6 mouse cellular contexts compared by ENCODE assay signal in the genomic region with DNA sequence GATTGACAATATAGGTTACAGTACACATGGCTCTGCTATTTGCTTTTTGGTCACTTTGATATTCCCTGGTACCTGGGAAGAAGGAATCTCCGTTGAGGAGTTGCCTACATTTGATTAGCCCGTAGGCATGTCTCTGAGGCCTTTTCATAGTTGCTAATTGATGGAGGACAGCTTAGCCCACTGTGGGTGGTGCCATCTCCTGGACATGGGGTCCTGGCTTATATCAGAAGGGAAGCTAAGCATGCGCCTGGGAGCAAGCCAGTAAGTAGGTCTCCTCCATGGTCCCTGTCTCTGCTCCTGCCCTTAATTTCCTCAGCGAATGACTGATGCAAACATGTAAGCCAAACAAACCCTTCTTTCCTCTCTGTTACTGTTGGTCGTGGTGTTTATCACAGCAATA.
"Had no signal": no experiment of that assay in that cellular context is flagged by ENCODE, and none has a peak within 500 bp of the region (broad histone marks: within the 10 kb centered on the region; RNA-seq: fewer than 3 reads in every experiment).

No protein-coding gene starts in this region.

- H3K4me3 ChIP-seq: limb, embryonic 15.5 days; liver, embryonic 15.5 days; midbrain, embryonic 15.5 days had no signal

- H3K9ac ChIP-seq: limb, embryonic 15.5 days; liver, embryonic 15.5 days; lung, embryonic 14.5 days; midbrain, embryonic 15.5 days had no signal

- H3K4me2 ChIP-seq: limb, embryonic 15.5 days; liver, embryonic 15.5 days; lung, embryonic 14.5 days; midbrain, embryonic 11.5 days; midbrain, embryonic 15.5 days had no signal

- DNase-seq: thymus, postnatal 36 days had no signal

- H3K36me3 ChIP-seq: limb, embryonic 15.5 days; liver, embryonic 15.5 days; midbrain, embryonic 15.5 days had no signal

- H3K9me3 ChIP-seq: limb, embryonic 15.5 days; liver, embryonic 15.5 days; midbrain, embryonic 15.5 days had no signal

- H3K27ac ChIP-seq: limb, embryonic 15.5 days; liver, embryonic 15.5 days; midbrain, embryonic 15.5 days had no signal

- H3K27me3 ChIP-seq: limb, embryonic 15.5 days; liver, embryonic 15.5 days; midbrain, embryonic 15.5 days had no signal
